Mouse (Mus musculus) kidney, postnatal 36 days (tissue): ENCODE measurements around the gene Slc25a44.
A peak's percentile ranks its signal among the peaks of the same experiment; 100 is the strongest.

ENCODE experiments used
- DNase-seq, 2 experiments: peaks; one replicate each; pipeline ENCODE4 v3.0.0; 2021 to 2022; ENCODE audit warnings: mixed read lengths in 2 of 2

The Slc25a44 gene

DNA sequence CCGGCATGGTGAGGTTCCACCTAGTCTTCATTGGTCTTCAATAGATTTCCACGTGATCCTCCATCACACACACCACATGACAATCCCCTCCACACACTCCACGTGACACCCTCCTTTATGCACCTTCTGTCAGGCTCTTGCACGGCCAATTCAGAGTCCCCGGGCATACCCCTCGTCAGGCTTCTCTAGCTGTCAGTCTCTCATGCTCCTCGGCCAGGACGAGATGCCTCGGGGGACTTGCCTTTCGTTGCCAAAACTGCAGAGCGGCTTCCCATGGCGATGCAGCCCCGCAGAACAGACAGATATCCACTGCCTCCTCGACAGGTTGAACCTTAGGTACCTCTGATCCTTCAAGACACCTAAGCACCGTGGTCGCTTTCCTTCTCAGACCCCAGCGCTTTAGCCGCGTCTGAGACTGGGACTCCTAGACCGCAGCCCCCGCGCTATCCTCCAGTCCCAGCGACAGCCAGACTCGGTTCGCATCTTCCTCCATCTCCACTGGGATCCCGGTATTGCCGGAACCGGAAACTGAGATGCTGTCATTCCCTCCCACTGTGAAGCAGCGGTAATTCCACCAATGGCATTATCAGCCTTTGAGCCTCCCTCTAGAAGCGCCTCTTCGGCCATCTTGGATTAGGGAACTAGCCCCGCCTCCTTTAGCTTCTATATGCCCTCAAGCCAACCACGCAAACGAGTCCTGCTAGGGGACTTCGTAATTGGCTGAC lies at the start of gene Slc25a44:
Gene Slc25a44, minus strand, starts transcription at position 535 of the 725 bp plus-strand sequence.
- DNase-seq: peak; percentile 95 to 98

DNA sequence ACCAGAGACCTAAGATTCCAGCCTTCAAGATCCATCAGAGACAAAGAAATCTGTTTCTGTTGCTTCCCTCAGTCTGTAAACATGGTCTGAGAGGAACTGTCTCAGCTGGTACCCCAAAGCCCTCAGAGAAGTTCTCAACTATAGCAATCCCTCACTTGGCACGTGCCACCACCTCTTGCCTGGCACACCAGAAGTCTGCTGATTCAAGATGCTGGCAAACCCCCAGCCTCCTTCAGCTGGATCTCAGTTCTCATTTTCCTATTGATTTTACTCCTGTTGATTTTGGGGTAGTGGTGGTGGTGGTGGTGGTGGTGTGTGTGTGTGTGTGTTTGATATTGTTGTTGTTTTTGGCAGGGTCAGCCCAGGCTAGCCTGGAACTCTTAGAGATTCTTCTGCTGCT lies 48.6 kb upstream of the Slc25a44 start:
- DNase-seq: no peak

GRCm38 (mm10) chr3:88473020-88473419 lies 48.1 kb upstream of the Slc25a44 start:
- no peak for DNase-seq

DNA sequence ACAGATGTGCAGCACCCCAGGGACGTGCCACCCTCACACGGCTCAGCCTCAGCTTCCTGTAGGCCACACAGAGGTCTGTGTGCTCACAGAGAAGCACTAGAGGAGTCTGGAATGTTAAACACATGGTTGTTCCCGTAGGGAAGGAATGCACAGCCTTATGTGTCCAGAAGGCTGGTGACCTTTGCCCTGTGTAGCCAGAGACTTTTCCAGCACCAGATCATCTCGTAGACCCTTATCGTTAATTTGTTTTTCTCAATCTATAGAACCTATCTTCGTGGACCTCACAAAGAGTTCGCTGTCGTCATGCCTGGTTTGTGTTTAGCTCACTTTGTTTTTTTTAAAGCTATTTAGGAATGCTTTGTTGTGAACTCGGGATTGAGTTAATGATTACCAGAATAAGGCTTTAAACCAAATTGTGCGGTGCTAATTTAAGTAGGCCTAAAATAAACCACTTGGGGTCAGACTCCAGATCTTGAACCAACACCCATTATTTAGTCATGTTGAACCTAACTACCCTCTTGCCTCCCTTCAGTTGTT lies 46.1 kb upstream of the Slc25a44 start:
- peak; percentile 51 to 58 for DNase-seq

DNA sequence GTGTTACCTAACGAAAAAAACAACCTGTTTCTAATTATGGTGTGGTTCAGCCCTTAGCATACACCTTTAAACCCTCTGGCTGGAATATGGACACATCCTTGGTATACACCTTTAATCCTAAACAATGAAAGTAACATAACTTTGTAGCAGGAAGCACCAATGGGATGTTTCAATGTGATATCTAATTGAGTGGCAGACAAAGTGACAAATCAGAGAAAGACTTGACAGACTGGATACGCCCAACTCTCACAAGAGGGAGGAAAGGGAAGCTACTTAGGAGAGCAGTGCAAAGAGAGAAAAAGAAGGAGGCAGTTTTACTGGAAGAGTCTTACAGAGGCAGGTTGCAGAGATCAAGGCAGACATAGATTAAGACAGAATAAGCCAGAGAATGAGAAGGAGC lies 44.5 kb upstream of the Slc25a44 start:
- no peak for DNase-seq

DNA sequence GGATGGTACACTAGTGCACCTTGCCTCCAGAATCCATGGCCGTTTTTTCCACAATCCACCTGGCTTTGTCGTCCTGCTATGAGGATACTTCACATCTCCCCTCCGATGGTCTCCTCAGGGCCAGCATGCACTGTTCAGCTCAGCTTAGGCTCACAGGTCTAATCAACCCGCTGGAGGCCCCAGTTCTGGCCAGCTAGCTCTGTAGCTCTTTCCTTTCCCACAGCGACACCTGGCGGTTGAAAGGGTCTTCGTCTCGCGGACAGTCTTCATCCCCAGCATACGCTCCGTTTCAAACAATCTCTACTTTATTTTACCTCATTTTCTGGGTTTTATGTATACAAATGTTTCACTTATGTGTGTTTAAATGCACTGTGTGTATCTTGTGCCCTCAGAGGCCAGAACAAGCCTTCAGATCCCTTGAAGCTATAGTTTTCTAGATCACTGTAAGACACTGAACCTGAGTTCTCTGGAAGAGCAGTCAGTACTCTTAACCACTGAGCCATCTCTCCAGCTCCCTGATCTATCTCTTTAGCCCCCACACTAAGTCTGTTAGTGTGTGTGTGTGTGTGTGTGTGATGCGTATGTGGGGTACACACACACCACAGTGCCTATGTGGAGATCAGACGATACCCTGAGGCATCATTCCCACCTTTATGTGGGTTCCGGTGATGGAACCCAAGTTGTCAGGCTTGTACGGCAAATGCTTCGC lies 42.3 kb upstream of the Slc25a44 start:
- peak; percentile 88 to 96 for DNase-seq

- no peak for DNase-seq
Measured at GRCm38 (mm10) chr3:88465127-88465526, 40.2 kb upstream of the Slc25a44 start.

GRCm38 (mm10) chr3:88464425-88464824 lies 39.5 kb upstream of the Slc25a44 start:
- DNase-seq: no peak

GRCm38 (mm10) chr3:88460983-88461696 lies 36.2 kb upstream of the Slc25a44 start, which contains the start of gene Sema4a:
TSS of gene Sema4a (minus strand) at chr3:88461182.
- DNase-seq: no peak

GRCm38 (mm10) chr3:88460029-88460428 lies 35.1 kb upstream of the Slc25a44 start:
- no peak for DNase-seq

DNA sequence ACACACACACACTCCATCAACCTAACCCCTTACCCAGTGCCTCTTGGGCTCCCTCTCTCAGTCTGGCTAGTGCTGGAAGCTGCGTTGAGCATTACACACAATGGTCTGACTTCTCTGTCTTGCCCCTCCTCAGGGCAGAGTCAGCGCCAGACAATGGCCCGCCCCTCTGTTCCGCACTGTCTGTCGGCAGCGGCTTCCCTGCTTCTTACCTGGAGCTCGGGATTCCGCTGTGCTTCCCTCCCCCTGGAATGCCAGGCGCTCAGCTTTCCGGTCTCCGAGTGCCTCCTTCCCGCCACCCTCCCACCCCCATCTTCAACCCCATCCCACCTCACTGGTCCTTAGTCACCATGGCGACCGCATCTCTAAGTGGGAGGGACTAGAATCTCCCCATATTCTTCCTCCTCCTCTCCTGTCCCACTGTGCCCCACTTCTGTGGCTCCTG lies 33.9 kb upstream of the Slc25a44 start:
- no peak for DNase-seq

GRCm38 (mm10) chr3:88456746-88457532 lies 32.0 kb upstream of the Slc25a44 start:
- no peak for DNase-seq

- peak; percentile 90 to 95 for DNase-seq
Measured at GRCm38 (mm10) chr3:88456313-88456712, 31.4 kb upstream of the Slc25a44 start.

- peak; percentile 73 to 78 for DNase-seq
Measured at GRCm38 (mm10) chr3:88455588-88456264, 30.8 kb upstream of the Slc25a44 start.

GRCm38 (mm10) chr3:88454762-88455587 lies 30.0 kb upstream of the Slc25a44 start:
- DNase-seq: peak; percentile 60 to 75

DNA sequence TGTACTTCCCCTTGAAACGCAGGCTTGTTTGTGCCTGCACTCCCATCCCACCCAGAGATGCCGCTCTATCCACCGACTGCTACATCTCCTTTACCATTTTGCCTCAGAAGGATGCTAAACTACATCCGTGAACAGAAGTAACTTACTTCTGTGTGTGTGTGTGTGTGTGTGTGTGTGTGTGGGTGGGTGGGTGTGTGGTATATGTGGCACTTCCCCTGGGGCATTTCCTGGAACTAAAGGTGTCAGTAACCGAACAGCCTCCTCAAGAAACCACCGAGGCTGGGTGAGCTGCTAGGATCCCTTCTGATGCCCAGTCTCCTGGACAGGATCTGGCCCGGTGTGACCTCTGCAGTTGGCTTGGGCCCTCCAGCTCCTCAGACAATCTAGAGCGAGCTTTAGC lies 29.0 kb upstream of the Slc25a44 start:
- DNase-seq: no peak

- no peak for DNase-seq
Measured at GRCm38 (mm10) chr3:88453369-88453768, 28.4 kb upstream of the Slc25a44 start.

DNA sequence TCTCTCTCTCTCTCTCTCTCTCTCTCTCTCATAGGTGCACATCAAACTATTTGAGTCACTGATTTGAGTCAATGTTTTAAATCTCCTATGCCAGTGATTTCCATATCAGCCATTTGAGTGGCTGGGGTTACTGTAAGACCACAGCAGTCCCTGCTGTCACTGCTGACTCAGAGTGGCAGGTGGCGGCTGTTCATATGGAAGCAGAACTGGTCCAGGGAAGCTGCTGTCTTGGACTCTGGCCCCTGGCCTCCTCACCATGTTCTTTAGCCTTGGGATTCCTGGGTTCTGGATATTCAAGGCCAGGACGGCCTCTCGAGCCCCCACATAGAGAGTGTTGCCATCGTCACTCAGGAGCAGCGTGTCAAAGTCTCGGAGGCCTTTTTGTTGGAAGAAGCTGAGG lies 27.8 kb upstream of the Slc25a44 start:
- no peak for DNase-seq

GRCm38 (mm10) chr3:88452246-88452645 lies 27.3 kb upstream of the Slc25a44 start:
- no peak for DNase-seq

DNA sequence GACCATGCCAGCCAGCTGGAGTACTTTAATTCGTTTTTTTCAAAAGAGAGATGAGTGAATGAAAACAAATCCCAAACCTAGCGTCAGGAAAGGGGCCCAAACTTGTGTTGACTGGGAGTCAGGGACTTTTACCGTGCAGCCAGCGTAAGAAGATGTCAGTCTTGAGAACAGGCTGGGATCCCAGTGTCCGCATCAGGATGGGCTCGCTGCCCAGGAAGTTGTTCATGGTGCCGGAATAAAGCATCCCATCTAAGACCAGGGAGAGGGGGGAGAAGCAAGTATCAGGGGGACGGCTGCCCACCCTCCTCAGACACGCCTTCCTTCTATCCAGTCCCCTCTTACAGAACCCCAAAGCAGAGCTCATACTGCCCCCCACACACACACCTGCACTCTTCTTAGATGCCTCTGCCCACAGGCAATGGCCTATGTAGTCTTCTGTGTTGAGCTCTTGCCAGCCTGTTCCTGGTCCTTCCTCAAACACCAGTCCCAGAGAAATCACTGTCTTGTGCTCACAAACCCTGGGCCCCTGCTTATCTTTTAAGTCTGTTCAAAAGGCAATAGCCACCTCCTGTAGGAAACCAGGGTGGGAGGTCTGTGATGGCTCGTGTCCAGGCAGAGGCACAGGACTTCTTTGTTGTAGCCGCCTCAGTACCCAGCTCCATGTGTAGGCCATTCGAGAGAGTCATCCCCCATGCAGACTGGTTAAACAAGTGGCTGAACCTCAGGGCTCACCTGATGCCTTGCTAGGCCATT lies 25.6 kb upstream of the Slc25a44 start:
- no peak for DNase-seq
